Mouse (Mus musculus): Measurements from ENCODE around the gene Syn3.

The Syn3 gene

DNA sequence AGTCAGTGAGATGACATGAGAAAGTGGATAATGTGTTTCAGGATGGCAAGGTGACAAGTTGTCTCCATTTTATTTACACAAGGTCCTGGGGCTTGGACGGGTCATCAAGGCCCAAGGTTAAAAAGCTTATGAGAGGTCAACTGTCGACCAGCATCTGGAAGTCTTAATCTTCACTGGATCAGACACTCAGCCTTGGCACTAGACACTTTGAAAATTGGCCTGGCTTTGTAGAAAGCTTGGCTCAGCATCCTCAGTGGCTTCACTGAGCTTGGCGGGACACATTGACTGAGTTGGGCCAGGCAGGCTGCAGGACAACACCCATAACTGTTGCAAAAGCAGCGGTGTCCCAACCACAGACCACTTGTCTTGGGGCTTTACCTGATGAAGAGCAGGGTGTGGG is 286.6 kb downstream of the Syn3 start:
- DNase-seq (ENCODE audit: low read depth, low spot score): no peak

DNA sequence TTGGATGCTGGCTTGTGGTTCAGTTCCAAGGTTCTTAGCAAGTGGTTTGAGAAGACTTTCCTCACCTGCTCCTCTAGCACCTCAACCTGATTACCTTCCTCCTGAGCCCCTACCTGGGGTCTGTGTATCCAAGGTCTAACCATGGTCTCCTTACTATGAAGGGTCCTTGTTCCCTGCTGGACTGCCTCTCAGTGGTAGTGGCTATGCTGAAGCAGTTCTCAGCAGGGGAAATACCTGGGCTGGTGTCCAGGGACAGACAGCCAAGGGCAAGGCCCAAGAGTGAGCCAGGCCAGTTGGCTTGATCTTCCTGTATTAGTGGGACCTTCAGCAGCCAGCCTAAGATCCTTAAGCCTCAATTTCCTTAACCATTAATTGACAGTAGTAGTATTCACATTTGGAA is 294.8 kb downstream of the Syn3 start:
- DNase-seq (ENCODE audit: low read depth, low spot score): no peak

DNA sequence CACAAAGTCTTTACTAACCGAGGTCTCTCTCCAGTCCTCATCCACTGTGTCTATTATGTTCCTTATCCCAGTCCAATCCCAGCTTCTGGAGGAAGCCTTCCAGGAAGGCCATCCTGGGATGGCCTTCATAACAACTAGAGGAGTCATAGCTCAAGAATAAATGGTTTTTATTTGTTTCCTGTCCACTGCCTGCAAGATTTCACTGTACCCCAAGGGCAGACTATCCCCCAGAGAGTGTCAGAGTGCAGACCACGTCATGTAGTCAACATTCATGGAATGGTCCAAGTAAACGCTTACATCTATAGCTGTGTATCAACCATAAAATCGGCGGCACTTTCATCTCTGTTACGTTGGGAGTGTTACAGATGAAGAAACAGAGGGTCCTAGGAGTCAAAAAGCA is 295.5 kb downstream of the Syn3 start:
- DNase-seq (ENCODE audit: low read depth, low spot score): no peak

DNA sequence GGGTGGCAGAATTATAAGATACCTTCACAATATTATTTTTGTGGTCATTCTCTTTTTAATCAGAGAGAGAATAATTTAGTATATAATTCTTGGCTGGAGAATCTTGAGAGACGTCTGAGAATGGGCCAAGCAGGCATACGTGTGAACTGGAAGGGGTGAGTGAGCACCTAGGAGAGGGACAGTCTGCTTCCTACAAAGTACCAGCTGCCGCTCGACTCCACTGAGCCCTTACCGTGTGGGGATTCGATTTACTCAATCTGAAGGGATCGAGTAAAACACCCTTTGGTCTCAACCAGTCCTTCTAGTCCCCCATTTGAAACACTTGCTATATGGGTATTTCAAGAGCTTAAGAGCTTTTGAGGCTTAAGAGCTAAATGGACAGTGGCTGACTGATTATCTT is 296.9 kb downstream of the Syn3 start:
- DNase-seq (ENCODE audit: low read depth, low spot score): no peak

DNA sequence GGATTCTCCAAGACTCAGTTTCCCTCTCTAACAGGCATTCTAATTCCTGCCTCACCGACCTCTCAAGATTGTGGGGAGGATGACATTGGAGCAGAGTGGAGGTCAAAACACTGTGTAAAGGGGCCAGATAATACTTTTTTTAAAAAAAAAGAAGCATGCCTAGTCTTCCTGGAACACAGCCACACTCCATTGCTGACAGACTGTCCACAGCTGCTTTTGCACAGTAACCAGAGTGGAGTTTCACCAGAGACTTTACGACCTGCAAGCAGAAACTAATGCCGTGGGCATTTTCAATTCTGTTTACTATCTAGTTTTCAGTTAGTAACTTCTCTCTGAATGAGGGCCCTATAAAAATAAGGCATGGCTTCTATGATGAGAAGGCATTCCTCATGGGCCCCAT is 297.7 kb downstream of the Syn3 start:
- no peak for DNase-seq (ENCODE audit: low read depth, low spot score)

DNA sequence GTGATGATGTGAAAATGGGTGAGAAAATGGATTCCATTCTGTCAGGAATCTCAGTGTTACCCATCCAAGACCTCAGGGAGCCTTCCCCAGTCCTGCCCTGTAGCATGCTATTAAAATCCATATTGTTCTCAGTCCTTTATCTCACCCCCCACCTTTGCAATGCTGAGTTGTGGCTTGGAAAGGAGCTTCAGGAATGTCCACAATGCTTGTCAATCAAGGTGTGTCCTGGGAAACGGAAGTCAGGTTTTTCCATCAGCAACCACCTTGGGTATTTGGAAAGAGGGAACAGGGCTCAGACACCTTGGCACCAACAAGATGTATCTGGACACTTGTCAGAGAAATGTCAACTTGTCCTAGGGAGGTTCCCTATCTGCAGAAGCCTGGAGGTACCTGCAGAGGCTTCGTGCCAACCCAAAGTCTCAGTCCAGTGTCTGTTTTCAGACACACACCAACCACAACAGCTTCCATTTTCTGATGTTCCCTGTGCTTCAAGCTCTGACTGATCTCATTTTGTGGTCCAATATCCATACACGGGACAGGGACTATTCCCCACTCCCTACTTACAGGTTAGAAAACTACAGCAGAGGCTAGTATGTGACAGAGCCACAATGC is 302.2 kb downstream of the Syn3 start:
- DNase-seq (ENCODE audit: low read depth, low spot score): no peak

DNA sequence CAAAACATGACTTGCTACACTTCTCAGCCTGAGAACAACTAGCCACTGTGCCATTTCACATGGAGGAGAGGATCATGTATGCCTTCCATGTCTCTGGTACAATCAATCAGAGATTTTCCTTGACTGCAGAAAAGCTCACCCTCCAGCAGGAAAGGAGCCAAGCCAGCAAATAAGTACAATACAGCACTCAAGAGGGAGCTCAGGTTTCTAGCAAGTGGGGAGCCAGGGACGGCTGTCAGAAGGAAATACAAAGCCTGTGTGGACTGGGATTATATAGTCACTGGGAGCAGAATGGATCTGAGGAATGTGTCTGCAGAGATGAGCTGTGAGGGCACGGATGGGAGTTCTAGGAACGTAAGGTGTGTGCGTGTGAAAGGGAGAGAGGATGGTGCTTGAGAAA is 304.0 kb downstream of the Syn3 start:
- no peak for DNase-seq (ENCODE audit: low read depth, low spot score)

DNA sequence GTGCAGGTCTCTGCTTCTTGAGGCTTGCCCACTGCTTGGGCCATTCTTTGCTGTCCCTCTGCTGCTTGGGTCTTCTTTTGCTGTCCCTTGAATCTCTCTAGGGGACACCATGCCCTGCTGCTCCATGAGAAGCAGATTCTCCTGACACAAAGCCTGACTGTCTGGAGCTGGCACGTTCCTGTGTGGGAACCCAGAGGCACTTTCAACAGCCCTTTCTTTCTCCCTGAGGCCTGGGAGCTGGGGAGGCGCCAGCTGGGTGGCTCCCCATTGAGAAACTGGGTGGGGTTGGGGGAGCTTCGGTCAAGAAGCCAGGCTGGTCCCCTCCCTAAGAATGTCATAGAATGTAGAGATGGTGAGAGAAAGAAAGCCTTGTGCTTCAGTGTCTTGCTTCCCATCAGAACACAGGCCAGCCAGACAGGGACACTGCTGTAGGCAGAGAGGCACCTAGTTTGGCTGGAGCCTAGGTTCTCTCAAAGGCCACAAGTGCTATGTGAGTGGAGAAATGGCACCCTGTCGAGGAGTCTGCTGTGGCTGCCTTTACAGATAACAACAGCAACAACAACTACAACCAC is 304.7 kb downstream of the Syn3 start:
- no peak for DNase-seq (ENCODE audit: low read depth, low spot score)

DNA sequence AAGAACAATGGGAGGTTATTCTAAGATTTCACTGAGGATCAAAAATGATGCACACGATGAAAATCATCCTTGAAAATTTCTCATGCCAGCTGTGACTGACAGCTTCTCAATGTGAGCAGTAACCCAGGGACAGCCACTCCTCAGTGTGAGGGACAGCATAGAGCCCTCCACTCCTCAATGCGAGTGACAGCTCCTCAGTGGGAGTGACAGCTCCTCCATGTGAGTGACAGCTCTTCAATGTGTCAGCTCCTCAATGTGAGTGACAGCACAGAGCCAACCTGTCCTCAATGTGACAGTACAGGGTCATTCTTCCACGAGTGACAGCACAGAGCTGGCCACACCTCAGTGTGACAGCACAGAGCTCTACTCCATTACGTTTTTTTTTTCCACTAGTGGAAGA is 310.1 kb downstream of the Syn3 start:
- DNase-seq (ENCODE audit: low read depth, low spot score): no peak

DNA sequence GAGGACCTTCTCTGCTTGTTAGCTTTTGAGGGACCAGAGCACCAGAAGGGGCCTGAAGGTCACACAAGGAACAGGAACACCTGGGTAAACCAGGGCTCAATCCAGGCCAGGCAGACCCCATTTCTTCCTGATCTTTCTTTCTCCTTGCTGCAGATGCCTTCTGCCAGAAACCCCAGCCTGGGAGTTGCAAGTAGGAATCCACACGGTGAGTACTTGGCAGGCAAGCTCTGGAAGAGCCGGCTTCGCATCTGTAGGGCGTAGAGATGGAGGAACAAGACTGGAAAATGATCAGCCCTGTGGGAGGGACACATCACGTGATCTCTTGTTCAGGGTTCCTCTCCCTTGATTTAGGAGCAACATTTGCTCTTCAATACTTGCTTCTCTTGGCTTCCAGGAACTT is 310.8 kb downstream of the Syn3 start:
- DNase-seq (ENCODE audit: low read depth, low spot score): no peak

DNA sequence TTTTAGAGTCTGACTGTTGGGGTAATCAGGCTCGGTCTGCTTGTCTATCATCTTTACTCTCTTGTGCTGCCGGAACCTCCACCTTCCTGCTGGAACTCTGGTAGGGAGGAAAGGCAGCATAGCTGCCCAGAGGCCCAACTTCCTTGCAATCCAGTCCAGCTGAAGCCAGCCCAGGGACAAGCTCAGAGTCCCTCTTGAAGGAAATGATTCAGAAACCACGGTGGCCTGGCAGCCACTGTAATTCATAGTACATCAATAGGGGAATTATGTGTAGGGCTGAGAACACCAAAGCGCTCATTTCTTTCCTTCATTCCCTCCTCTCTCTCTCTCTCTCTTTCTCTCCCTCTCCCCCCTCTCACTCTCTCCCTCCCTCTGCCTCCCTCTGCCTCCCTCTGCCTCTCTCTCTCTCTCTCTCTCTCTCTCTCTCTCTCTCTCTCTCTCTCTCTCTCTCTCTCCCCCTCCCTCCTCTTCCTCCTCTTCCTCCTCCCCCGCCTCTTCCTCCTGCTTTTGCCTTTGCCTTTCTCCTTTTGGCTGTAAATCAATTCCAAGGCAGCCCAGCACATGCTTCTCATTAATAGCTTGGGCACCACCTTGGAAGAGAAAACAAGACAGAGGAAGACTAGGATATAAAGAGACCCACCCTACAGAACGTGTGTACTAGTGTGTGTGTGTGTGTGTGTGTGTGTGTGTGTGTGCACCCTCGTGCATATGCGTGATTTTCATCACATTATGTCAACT is 315.4 kb downstream of the Syn3 start:
- DNase-seq (ENCODE audit: low read depth, low spot score): no peak

DNA sequence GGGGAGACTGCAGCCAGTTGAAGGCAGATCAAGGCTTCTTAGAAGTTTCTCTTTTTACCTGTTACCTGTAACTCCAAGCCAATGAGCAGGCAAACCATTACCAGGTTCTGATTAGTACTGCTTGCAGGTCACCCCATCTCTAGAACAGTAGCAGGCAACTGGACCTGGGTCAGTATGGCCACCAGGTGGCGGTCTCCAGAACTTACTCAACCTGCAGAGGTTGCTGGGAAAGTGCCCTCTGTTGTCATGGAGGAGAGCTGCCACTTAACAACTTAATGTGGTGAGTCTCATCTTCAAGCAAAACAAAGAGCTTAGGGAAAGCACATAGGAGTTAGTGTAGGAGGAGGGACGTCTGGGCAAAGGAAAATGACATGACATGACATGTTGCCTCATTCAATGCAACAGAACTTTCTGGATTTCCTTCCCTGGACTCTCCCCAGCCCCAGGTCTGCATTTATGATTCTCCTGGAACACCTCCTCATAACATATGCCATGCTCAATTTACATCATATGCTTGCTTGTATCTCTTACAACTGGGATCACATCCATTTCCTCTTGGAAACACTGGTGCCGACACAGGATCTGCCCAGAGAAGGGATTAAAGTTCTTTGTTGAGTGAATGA is 316.4 kb downstream of the Syn3 start:
- DNase-seq (ENCODE audit: low read depth, low spot score): peak; percentile 1

DNA sequence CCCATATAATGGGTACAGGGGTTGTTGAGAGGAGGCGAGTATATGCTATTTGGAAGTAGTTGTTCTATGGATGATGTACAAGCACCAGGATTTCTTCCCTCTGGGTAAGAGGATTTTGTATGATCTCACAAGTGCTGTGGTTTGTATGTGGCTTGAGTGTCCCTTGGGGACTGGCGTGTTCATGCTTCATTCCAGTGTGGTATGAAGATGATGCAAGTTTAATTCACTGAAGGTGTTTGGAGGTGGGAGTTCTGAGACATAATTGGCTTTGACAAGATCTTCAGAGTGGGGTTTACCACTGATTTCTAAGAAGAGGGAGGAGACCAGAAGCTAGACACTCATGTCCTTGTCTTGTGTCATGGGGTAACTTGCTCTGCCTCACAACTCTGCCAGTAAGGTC is 322.3 kb downstream of the Syn3 start:
- no peak for DNase-seq (ENCODE audit: low read depth, low spot score)

DNA sequence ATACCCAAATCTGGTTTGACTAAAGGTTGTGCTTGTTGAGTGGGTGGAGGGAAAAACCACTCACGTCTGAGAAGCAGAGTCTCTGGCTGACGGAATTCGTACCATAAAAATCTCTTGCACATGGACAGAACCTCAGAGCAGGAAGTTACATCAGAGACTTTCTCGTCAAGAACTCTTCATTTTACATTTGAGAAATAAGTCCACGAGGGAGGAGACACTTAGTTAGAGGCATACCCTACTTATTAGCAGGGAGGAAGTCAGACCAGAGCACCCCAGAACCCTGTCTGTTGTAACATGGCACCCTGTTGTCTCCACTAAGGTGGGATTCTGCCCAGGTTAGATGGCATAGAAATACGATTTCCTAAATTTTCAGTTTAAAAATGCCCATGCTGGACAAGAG is 324.7 kb downstream of the Syn3 start:
- no peak for DNase-seq (ENCODE audit: low read depth, low spot score)

DNA sequence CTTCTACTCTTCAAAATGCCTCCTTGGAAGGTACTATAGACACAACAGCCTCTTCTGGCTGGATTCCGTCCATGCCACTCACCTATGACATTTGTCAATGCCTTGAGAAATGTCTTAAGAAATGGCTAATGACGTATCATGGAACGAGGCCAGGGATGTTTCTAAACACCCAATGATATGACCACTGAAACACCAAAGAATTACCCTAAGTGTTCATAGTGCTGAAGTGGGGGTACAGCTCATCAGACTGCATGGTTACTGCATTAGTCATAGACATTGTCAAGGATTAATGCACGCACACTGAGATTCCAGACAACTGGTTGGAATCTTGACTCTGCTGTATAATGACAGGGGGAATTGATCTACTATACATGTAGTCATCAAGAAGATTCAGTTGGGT is 325.4 kb downstream of the Syn3 start:
- DNase-seq (ENCODE audit: low read depth, low spot score): no peak

DNA sequence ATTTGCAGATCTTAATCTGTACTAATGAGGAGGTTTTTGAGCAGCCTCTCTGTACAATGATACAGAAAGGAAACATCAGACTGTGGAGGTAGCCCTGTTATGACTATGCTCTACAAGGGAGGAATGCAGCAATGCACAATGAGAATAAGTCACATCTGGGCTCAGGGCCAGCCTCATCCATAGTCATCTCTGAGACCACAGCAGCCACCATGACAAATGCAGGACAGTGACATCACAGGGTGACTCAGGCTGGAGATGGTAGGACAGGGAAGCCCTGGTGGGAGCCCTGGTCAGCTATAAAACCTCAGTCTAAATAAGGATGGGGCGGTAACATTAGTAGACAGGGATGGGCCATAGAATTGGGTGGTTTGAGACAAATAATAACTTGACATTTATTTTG is 327.4 kb downstream of the Syn3 start:
- no peak for DNase-seq (ENCODE audit: low read depth, low spot score)

DNA sequence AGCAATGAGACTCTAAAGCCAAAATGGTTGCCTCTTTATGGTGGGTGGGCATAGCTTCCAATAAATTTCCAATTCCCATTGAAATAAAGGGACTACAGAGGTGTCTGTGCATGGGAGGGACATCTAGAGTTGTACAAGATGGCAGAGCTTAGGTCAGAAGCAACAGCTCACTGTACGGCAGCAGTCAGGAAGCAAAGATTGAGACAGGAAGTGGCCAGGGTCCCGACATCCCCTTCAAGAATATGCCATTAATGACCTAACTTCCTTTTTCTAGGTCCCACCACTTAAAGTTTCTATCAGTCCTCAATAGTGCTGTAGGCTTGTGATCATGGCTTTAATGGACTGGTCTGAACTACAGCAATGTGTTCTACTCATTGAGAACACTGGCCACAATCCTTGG is 330.6 kb downstream of the Syn3 start:
- no peak for DNase-seq (ENCODE audit: low read depth, low spot score)

DNA sequence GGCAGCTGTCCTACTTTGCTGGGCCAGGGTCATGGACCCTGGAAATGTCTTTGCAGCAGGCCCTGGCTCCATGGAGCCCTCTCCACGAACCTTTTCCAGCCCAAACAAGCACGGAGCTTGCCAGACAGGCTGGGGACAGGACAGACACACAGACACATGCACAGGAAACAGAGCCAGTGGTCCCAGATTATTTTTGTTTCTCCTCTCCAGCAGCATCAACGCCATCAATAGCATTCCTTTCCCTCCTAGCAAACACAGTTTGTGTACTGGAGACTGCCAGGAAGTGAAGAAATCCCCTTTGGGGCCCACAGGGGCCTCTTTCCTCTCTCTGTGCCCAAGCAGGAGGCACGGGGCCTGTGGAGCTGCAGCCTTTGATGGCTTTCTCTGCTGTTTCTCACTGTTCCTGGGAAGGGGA is 331.8 kb downstream of the Syn3 start:
- no peak for DNase-seq (ENCODE audit: low read depth, low spot score)

DNA sequence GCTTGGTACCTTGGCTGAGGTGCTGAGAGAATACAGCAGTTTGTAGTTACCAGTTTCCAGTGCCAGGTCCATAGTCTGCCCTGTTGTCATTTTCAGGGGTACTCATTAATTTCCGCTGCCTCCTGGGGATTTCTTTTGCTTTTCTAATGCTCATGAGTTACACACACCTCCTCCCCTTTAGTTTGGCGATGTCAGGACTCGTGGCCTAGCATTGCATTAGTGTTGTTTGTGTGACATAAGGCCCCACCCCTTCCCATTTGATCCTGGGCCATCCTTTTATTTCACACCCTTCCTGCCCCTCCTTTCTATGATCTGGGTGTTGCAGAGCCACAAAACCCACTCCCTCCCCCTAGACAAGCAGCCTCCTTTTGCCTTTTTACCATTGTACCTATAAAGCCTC is 334.6 kb downstream of the Syn3 start:
- no peak for DNase-seq (ENCODE audit: low read depth, low spot score)

DNA sequence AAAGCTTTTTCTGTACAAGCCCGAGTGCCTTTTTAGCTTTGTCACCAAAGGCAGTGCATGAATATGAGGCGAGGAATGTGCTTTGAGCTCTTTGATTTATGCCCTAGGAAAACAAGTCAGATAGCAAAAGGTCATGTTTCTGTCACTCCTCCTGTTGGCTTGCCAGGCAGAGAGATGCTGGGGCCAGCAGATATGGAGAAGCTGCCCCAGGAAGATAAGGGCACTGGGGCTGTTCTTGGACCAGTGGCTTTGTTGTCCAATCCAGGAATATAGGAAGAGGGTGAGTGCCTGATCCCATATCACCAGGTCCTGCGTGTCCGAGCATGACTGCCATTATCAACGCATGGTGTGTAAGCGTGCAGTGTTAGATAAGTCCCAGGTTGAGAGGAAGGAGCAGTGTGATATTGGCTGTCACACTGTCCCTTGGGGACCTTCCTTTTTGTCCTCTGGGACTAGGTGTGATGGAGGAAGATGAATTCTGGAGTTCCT is 336.9 kb downstream of the Syn3 start:
- no peak for DNase-seq (ENCODE audit: low read depth, low spot score)

DNA sequence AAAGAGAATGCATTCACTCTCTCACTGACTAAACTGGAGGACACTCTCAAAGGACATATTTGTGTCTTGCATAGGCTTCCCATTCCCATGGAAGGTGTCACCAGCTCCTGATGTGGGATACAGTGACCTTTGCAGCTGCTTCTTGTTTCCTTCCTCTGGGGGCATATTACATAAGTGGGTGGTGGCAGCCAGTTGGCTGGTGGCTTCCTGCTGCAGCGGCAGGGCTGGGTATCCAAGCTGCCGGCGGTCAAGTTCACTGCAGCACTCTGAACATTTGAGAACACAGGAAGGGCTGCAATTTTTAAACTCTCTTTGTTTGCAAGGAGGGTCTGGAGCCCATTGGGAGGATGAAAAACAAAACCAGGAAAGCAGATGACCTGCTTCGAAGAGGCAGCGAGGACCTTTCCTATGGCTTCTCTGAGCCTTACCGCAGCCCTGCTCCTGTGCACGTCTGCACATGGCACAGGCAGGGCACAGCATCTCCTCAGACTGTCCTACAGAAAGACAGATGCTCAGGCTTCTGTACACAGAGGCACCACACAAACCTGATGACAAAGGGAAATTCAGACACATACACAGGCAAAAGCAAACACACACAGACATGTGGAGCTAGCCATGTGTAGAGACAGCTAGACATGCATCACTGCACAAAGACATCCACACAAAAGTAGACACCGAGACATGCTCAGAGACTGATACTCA is 340.3 kb downstream of the Syn3 start:
- DNase-seq (ENCODE audit: low read depth, low spot score): no peak

DNA sequence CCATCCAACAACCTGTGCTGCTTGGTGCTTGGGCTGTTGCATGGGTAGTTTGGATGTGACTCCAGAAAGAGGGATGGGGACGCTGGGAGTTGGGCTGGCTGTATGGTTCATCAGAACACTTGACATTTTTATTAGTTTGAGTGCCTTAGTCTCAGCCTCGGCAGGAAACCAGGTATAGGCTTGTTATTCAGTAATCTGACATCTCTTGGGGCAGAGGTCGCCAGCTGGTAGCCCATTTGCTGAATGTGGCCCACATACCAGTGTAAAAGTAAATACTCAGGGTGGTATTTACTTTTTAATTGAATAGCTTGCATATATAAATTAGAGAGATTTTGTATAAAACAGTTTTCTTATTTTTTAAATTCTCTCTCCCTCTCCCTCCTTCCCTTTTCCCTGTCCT is 343.4 kb downstream of the Syn3 start:
- DNase-seq (ENCODE audit: low read depth, low spot score): no peak

Data from c-Kit-negative CD71-positive TER-119-positive erythroid progenitor cells, embryonic 14.5 days (primary cell).